Mouse (Mus musculus): ENCODE data around the gene Bace2.

DNA sequence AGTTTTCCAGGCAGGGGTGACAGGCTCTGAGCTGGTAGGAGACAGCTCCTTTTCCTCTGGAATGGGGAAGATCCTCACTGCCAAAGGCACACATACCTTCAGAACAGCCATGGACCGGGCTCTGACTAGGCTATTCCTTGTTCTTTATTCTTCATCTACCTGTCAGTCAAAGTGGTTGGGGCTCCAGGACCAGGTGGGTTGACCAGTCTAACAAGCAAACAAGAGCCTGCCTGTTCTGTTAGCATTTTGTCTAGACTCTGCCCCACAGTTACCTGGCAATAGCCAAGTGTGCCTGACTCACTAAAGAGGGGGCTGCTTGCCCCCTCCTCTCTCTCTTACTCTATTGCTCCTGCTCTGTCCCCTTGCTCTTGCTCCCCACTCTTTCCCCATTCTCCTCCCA lies 135.8 kb downstream of the Bace2 start:
- TF ChIP-seq POLR2A (IDR thresholded peaks at IDR 0.05; ENCODE audit: insufficient read depth, low read depth, low read length): no peak
- no peak for TF ChIP-seq CTCF (IDR thresholded peaks at IDR 0.05)
- no peak for TF ChIP-seq EP300 (IDR thresholded peaks at IDR 0.05; ENCODE audit: insufficient read depth, low read depth, low read length)

Data from heart, adult 2 months (tissue).